Mouse (Mus musculus) olfactory bulb, adult 2 months (tissue): Measurements from ENCODE around the gene Trmt1. TPM values are rescaled to one million over a fixed set of nuclear protein-coding genes. Genes with fewer than 3 reads are reported as not detected.
A peak's percentile ranks its signal among the peaks of the same experiment; 100 is the strongest.

Experiments used
- H3K27ac ChIP-seq: fragments of 200-500 bp; 2 replicates; pipeline ENCODE4 v1.5.1; 2012; ENCODE audit warnings: low read depth, low read length; ENCODE audit not compliant: insufficient read depth
- H3K4me1 ChIP-seq: fragments of 200-500 bp; 2 replicates; pipeline ENCODE4 v1.6.1; 2012; ENCODE audit warnings: low read length; ENCODE audit not compliant: control insufficient read depth, insufficient read depth
- H3K4me3 ChIP-seq: fragments of 200-500 bp; 2 replicates; pipeline ENCODE4 v1.5.1; 2012; ENCODE audit warnings: mild to moderate bottlenecking, low read depth, low read length, moderate library complexity; ENCODE audit not compliant: insufficient read depth
- CTCF ChIP-seq: fragments of 200-500 bp; IDR thresholded peaks from 2 replicates; pipeline ENCODE4 v1.5.1; 2012; ENCODE audit warnings: low read depth, mild to moderate bottlenecking, low read length, moderate library complexity; ENCODE audit not compliant: insufficient read depth
- POLR2A ChIP-seq: fragments of 200-500 bp; IDR thresholded peaks from 2 replicates; pipeline ENCODE4 v1.6.1; 2012; ENCODE audit warnings: mild to moderate bottlenecking, low read depth, low read length, moderate library complexity; ENCODE audit not compliant: insufficient read depth
- WGBS: fragments of 180-500 bp; shearing (Covaris S2); methylation state at CpG from one replicate; pipeline ENCODE4 v1.1.7; 2018; 5-methylcytosine and 5-hydroxymethylcytosine counted together
- polyA plus RNA-seq: library from polyadenylated mRNA; stranded (reverse); fragments of >200 nt; gene quantifications from 2 replicates; pipeline ENCODE4 v1.2.4, GENCODE M21; 2012; ENCODE audit warnings: low replicate concordance; ENCODE audit not compliant: missing spikeins, insufficient read depth, insufficient read length

Gene Trmt1
- polyA plus RNA-seq, 1 experiment: not detected

DNA sequence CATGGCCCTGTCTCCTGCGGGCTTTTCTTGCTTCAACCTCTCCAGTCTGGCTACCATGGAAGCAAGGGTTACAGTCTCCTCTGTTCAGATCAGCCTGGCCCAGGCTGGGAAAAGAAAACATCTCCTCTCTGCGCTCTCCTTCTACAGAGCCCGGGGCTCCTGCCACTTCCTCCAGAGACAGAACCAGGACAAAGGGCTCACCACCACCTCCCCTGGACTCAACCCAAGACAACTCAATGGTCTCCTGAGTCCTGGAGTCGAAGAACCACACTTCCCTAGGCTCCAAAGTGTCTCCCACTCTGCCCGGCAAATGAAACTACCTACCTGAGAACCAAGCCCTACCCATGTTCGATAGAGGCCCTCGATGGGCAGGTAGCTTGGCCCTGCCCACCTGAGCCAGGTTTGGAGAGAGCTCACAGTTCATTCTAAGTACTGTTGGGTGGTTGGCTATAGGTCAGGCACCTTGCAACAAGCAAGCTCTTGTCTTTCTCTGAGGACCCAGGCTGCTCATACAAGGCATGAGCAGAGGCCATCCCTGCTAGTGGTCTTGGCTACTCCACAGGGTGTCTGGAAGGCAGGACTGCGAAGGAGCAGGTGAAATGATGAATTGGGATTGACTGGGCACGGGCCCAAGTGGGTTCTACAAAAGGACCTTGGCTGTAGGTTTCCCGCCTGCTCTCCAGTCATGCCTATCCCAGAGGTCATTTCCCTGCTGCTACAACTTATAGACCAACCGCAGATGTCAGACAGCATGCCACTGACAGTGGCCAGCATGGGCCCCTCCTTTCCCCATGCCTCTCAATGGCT, 45.5 kb downstream of the Trmt1 start:
- H3K4me1 ChIP-seq: peaks cover 44% of the 10 kb centered on the region
- H3K27ac ChIP-seq: no peak overlapping the region
- TF ChIP-seq CTCF (no peak), POLR2A (no peak)
- no peak overlapping the region for H3K4me3 ChIP-seq
- 72% methylated on average over 11 of the region's 11 CpGs for WGBS

DNA sequence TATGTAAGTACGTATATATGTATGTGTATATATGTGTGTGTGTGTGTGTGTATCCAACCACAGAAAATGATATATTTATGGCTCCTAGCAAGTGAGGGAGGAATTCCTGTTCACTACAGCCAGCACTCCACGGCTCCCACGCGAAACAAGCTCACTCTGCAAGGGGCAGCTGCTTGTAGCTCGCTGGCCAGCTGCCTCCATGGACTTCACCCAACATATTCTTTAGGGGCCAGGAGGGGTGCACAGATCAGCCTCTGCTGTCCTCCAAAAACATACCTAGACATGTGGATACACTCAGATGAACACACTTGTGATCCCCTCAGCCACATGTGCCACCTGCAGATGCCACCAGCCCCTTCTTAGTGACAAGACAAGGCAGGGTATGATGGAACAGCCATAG, 46.4 kb downstream of the Trmt1 start:
- Histone ChIP-seq H3K4me3 (no peak overlapping the region), H3K4me1 (peaks cover 44% of the 10 kb centered on the region), H3K27ac (no peak overlapping the region)
- WGBS: 69% methylated on average over 5 of the region's 5 CpGs
- no peak for TF ChIP-seq POLR2A
- no peak for TF ChIP-seq CTCF

DNA sequence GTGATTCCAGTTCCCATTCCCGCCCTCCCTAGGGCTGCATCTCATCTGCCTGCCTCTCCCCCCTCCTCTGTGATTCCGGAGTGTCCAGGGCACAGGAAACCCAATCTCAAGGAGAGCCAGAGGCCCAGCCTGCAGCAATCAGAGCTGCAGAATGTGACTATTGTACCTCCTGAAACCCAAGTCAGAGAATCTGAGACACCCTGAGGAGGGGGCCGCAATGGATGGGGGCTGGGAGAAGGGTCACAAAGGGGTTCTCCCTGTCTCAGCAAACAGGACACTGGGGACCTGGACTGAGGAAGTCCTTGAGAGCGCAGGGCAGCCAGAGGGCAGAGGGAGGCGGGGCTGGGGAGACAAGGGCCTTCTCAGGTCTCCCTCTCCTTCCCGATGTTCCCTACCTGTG, 46.9 kb downstream of the Trmt1 start:
- WGBS: 58% methylated on average over 6 of the region's 6 CpGs
- Histone ChIP-seq H3K27ac (no peak overlapping the region), H3K4me1 (peaks cover 48% of the 10 kb centered on the region), H3K4me3 (no peak overlapping the region)
- TF ChIP-seq CTCF: no peak
- no peak for TF ChIP-seq POLR2A

DNA sequence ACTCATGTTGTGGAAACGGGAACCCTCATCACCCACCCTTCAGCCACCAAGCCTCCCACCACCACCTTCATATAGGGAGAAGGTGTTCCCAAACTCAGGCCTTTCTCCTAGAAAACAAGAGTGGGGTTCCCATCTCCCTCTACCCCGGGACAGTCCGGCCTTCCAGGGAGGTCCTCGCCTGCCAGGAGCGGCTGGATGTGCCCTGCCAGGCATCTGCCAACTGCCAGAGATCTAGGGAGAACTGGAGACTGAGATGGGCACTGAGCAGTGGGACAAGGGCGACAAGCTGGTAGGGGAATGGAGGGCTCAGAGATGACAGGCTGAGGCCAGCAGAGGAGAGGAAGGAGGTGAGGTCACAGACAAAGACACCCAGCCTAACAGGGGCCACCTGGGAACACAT, 47.9 kb downstream of the Trmt1 start:
- H3K4me3 ChIP-seq: no peak overlapping the region
- H3K4me1 ChIP-seq: peaks cover 55% of the 10 kb centered on the region
- TF ChIP-seq POLR2A (no peak), CTCF (no peak)
- WGBS: 67% methylated on average over 6 of the region's 6 CpGs
- H3K27ac ChIP-seq: no peak overlapping the region

DNA sequence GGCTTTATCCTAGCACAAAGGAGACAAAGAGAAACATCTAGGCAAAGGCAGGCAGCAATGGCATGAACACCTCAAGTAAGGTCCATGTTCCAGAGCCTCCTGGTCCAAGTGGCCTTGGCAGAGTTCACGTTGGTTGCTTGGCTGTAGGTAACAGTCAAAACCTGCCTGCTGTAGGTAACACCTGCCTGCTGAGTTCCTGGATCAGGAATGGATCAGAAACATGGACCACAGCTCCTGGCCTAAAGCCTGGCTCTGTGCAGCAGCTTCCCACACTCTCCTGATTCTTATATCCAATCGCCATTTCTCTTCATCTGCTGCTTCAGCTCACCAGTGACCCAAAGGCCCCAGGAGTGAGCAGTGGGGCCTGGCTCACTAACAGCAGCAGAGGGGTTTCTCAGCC, 48.6 kb downstream of the Trmt1 start:
- Histone ChIP-seq H3K4me3 (no peak overlapping the region), H3K4me1 (peaks cover 52% of the 10 kb centered on the region), H3K27ac (no peak overlapping the region)
- WGBS: 87% methylated on average over 2 of the region's 2 CpGs
- TF ChIP-seq CTCF (no peak), POLR2A (no peak)

DNA sequence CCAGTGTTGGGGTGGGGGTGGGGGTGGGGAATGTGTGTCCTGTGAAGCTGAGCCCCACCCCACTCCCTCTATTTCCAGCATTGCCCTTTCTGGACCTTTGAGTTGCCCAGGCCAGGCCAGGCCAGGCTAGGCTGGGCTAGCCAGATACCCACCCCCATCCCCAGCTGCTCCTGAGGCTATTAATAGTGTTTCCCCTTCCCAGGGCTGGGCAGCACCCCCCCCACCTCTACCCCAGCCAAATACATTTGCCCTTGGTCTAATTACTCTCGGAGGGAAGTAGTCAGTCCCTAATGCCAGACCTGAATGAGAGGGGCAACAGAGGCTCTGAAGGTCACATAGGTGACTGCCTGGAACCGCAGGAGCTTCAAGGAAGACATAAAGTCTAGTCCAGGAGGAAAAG, 49.5 kb downstream of the Trmt1 start:
- WGBS: 64% methylated on average over 2 of the region's 2 CpGs
- TF ChIP-seq POLR2A (no peak), CTCF (no peak)
- no peak overlapping the region for H3K27ac ChIP-seq
- peaks cover 51% of the 10 kb centered on the region for H3K4me1 ChIP-seq
- H3K4me3 ChIP-seq: no peak overlapping the region

DNA sequence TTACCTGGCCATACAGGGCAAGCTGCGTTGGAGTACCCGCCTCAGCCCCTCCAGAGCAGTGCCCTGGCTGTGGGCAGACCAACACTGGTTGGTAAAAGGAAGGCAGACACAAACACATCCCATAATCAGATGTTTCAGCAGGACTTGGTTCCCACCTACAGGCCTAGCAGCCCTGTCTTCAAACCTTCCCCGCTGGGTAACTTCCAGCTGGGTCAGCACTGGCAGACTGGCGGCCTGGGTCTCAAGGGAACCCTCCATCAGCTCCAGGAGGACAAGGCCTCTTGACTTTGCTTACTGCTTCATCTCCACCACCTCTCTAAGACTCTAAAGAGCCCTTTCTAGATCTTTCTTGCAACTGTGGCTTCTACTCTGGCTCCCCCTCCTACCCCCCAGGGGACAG, 50.4 kb downstream of the Trmt1 start:
- peaks cover 50% of the 10 kb centered on the region for H3K4me1 ChIP-seq
- H3K4me3 ChIP-seq: no peak overlapping the region
- 94% methylated on average over 4 of the region's 4 CpGs for WGBS
- no peak overlapping the region for H3K27ac ChIP-seq
- TF ChIP-seq CTCF (no peak), POLR2A (no peak)

DNA sequence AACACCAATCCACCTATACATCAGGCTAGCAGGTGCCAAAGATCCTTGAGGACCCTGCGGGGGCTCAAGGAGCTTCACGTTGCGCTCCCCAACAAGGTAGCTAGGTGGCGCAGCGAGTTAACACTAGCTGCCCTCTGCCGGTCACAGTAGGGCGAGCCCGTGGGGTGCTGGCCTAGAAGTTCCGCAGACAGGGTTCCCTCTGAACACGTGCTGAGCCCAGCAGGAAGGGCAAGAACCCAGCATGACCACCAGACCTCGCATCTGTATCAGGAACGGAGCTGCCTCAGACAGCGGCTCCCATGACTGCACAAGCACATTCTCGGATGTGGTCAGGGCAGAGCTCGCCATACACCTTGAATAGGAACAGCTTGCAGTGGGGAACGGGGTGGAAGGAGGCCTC, 51.5 kb downstream of the Trmt1 start:
- no peak overlapping the region for H3K4me3 ChIP-seq
- TF ChIP-seq POLR2A (no peak), CTCF (peak; percentile 100)
- H3K27ac ChIP-seq: peak overlapping the region; percentile 1; the same call in 1 of the 2 replicates
- peaks cover 53% of the 10 kb centered on the region for H3K4me1 ChIP-seq
- WGBS: 7% methylated on average over 16 of the region's 16 CpGs

DNA sequence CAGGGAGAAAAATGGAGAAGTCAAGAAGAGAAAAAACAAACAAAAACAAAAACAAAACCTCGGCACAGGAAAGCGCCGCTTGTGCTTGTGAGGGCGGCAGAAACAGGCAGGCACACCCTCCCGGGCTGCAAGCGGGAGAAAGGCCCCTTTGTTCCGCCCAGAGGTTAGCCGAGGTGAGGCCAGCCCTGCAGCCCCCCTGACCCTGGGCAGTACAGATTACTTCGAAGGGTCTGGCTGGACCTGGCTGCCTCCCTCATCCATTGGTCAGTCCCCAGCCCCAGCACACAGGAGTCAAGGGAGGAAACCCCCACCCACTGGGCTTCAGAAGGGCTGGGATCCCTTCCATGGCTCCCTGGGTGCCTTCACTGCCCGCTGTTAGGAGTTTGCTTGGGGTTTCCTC, 52.2 kb downstream of the Trmt1 start:
- Histone ChIP-seq H3K4me3 (no peak overlapping the region), H3K27ac (0 out of 2 replicates have a peak overlapping the region, but pooled peaks have one; percentile 36), H3K4me1 (peaks cover 54% of the 10 kb centered on the region)
- TF ChIP-seq POLR2A: no peak
- no peak for TF ChIP-seq CTCF
- 28% methylated on average over 10 of the region's 10 CpGs for WGBS
